Mouse (Mus musculus): Measurements from ENCODE around the gene Rnf38.

The Rnf38 gene

DNA sequence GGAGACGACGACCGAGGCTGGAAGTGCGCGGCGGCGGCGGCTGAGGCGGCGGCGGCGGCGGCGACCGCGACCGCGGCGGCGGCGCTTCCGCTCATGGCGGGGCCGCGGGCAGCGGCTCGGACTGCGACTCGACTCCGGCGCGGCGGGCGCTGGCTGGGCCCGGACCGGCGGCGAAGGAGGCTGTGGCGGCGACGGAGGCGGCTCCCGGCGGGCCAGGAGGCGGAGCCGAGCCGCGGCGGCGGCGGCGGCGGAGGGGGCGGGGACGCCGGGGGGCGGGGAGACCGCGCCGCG is at the start of gene Rnf38:
Gene Rnf38, minus strand, starts transcription at position 77 of the 291 bp plus-strand sequence.
- no peak for DNase-seq (ENCODE audit: low spot score)

DNA sequence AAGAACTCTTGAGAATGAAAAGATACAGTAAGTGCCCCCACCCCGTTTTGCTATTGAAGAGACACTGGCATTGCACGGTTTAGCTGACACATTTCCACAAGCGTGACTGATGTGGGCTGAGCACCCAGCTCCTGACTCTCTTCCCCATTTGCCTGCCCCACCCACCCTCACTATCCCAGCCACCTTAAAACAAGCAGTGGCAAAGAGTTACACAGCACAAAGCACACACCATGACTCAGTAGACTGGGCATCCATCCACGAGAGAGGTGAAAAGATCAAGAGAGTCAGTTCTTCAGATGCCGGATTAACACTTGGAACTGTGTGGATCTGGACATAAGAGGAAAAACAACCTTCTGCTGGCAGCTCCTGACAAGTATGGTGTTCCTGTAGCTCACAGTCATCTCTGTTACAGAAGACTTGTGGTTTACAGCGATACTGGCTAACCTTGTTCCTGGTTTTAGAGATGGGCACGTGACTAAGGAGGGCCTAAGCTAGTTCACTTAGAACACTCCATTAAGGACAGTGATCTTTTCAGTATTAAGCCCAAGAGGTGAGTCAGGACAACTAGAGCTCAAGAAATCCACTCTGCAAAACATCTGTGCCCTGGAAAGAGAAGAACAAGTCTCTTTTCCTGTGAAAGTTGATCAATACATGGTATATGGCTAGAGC is 48.1 kb upstream of the Rnf38 start:
- DNase-seq (ENCODE audit: low spot score), result peak; percentile 52

DNA sequence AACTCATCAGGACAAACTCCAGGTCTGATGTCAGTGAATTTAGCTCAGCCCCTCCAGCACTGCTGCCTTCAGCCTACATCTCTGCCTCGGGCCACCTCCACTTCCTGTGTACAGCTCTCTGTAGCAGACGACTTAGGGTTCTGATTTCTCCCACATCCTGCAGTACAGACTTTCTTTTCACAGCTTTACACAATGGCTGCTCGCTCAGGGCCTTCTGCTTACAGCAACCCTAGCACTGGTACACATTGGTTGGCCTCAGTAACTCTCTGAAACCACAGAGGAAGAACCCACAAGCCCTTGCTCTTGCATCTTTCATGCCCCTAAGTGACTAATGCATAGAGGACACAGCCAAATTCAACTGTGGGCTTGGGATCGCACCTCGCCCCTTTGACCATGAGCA is 37.5 kb upstream of the Rnf38 start:
- no peak for DNase-seq (ENCODE audit: low spot score)

DNA sequence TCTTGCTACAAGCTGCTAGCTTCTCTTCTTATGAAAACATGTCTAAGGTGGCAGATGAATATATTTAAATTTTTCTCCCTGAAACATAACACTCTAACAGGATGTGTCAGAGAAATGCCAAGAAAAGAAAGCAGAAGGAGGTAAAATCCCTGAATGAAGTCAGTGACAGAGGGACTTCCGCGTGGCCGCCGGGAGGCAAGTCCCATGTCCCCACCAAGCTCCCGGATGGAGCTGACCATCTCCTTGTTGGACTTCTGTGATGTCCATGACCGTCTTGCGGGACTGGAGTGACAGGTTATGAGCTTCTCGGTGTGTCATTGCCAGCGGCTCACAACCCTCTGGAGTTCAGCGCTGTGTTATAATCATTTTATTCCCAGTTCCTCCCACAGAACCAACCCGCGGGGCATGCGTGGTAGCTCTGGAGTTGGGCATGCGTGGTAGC is 35.8 kb upstream of the Rnf38 start:
- no peak for DNase-seq (ENCODE audit: low spot score)

DNA sequence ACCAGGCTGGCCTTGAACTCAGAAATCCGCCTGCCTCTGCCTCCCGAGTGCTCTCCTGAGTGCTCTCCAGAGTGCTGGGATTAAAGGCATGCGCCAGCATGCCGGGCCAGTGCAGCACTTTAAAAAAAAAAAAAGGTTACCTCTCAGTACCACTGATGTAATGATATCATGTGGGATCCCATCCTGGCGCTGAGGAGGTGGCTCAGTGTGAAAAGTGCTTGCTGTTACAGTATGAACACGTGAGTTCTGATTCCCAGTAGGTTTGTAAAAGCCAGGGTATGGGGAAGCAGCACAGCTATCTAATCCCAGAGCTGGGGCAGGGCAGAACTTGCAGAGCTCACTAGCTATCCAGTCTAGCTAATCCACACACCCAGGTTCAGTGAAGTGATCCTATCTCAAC is 33.8 kb upstream of the Rnf38 start:
- DNase-seq (ENCODE audit: low spot score), result no peak

DNA sequence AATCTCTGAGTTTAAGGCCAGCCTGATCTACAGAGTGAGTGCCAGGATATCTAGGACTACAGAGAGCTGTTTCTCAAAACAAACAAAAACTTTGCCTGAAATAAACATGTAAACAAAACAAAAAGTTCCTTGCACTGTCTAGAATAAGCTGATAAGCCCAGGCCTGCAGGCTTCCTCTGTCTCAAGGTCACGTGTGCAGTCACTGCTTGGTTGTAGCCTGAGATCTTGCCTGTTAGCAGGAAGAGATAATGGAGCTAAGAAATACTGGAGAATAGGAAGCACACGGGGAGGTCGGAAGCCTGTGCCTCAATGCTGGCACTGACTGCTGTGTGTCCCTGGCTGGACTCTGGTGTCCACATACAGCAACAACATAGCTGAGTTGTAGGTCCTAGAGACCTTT is 31.9 kb upstream of the Rnf38 start:
- DNase-seq (ENCODE audit: low spot score), result no peak

DNA sequence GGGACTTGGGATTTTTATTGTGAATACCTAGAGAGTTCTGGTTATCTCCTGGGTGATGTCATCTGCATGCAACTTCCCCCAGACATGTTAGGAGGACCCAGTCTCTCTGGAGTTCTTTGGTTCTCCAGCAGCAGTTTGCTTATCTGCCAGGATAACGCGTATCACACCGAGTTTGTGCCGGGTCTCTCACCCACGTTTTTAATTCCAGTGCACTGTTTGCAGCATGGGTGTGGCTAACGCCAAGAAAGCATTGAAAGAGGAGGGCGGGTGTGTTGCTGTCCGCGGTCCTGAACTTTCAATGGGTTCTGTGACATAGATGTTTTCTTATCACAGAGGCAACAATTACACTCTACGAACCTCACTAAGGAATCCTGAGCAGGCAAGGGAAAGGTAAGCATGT is 26.7 kb upstream of the Rnf38 start:
- peak; percentile 73 for DNase-seq (ENCODE audit: low spot score)

DNA sequence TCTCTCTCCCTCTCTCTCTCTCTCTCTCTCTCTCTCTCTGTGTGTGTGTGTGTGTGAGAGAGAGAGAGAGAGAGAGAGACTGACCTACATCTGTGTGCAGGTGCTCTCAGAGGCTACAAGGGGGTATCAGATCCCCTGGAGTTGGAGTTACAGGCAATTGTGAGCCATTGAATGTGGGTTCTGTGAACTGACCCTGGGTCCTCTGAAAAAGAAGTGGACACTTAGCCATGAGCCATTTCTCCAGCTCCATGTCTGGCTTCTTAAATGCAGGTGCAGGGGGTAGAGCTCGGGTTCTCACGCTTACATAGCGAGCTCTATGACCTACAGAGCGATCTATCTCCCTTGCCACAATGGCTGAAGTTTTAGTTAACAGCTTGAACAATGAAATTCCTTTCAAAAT is 25.5 kb upstream of the Rnf38 start:
- DNase-seq (ENCODE audit: low spot score), result no peak

DNA sequence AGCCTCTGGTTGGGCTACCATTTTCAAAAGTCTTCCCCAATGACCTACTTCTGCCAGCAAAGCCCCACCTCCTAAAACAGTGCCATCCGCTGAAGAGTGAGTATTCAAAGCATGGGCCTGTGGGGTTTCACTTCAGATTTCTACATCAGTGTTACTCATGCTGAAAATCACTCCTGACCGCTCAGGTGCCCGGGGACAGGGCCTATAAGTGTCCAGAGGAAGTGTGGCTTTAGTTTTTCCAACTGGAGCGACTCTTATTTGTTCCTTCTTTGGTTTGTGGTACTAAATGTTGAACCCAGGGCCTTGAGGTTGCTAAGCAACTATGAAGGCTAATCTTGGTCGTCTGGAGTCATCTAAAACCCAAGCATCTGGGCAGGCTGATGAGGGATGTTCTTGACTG is 21.0 kb upstream of the Rnf38 start:
- DNase-seq (ENCODE audit: low spot score), result no peak

DNA sequence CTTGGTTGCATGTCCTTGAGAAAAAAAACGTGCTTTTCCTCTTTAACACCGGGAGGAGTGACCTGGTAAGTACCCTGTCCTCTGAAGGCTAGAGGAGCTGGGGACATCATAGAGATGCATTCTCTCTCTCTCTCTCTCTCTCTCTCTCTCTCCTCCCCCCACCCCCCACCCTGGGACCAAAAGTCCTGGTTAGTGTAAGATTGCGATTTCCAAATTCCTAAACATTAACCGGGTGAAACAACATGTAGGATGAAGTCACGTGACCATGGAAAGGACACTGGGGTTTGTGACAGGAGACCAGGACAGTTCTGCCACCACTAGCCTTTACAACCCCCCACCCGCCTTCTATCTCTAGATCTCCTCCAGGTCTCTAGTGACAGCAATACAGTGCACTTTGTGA is 19.6 kb upstream of the Rnf38 start:
- DNase-seq (ENCODE audit: low spot score), result no peak

DNA sequence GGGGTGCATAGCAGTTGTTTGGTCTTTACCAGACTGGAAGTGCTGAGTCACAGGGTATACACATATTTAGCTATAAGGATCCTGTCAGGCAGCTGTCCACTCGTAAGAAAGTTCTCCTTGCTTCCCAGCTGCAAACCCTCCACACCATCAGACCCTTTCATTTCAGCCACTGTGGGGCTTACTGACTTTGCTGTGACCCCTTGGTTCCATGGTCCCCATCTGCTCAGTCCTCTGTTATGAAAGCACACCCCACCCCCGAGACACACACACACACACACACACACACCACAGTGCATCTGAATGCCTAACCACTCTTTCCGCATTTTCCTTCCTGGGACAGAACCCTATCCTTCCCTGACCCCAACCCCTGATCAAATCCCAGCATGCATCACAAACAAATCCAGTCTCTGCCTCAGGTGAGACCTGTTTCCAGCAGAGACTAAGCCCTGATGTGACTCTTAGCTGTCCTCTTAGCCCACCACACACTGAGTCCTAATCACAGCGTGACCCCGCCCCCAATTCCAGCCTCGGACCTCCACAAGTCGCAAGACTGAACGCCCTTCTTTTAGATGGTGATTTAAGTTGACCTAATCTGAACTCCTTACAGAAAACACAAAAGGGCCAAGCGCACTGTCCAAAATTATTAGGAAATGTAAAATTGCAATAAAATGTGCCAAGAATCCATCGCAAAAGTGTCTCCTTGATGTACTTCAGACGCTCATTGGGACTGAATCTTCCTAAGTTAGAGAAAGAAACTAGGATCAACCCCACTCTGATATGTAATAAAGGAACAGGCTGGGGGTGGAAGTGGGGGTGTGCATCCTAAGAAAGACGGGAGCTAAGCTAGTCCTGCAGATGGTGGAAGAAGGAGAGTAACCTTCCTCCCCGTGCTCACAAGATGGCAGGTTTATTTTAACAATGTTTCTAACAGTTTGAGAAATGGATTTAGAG is 18.7 kb upstream of the Rnf38 start:
- no peak for DNase-seq (ENCODE audit: low spot score)

DNA sequence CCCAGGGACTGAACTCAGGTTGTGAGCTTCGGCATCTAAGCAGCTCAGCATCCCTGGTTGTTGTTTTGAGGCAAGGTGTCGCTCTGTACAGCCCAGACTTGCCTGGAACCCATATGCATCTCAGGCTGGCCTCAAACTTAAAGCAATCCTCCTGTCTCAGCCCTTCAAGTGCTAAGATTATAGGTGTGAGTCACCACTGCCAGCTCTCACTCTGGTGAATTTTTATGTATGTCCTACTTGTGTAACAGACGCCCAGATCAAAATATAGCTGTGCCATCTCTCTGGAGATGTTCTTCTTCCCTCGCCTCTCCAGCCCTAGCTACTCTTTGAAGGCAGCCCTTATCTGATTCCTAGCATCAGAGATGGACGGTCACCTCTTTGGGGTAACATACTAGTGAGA is 17.9 kb upstream of the Rnf38 start:
- no peak for DNase-seq (ENCODE audit: low spot score)

DNA sequence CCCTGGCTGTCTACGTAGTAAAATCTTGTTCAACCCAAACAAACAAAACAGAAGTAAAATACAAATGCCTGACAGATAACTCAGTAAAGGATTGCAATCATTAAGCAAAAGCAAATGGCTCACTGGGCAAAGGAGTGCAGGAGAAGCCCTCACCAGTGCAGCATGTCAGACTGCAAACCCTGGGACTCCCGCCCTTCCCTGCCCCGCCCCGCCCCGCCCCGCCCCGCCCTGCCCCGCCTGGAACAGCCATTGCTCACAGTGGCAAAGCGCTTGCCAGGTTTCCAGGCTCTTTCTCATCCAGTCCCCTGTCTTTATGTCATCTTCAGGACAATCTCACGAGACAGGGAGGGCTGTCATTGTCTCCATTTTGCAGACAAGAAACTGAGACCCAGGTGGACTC is 16.1 kb upstream of the Rnf38 start:
- DNase-seq (ENCODE audit: low spot score), result no peak

DNA sequence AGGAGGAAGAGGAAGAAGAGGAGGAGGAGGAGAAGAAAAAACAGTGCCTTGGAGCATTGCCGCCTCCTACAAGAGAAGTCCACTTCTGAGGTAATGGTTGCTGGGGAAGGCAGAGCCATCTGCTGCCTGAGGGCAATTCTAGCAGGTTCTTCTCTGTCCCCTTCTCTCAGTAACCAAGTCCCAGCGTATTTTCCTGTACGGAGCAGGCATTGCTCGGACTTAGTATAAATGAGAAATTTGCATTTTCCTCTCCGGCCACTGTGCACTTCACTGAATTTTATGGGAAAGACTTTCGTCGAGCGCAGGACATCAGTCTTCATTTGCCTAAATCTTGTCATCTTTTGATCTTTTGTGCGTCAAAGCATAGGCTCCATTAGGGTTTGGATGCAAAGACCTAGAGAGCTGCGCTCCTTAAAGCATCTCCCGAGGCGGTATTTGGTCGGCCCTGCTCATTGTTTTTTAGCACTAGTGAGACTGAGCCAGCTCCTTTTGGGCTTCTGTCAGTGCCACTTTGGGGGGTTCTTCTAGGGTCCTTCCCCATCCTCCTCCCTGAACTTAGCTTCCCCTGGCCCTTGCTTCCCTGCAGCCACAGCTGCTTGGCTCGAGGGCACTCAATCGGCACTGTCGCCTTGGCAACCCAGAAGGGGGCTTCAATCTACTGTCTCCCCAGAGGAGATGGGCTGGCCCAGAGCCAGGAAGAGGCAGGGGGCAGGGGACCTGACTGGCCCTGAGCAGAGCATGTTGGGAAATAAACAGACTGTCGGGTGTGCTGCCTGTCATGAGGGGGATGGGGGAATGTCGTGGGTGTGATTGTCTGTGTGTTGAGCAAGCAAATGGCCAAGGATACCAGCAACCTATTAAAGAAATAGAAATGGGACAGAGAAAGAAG is 13.7 kb upstream of the Rnf38 start:
- DNase-seq (ENCODE audit: low spot score), result no peak

DNA sequence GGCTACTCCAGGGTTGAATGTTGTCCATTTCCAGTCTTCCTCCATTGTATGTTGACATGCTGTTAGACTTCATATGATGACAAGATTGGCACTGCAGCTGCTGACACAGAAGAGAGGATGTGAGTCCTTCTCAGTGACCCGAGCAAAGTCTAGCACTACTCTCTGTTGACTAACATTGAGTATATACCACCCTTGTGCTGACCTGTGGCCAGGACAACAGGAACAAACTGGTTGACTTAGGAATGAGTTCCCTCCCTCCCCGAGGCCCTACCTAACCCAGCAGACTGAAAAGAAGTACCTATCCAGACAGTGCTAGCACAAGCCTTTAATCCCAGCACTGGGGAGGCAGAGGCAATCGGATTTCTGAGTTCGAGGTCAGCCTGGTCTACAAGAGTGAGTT is 12.7 kb upstream of the Rnf38 start:
- DNase-seq (ENCODE audit: low spot score), result no peak

DNA sequence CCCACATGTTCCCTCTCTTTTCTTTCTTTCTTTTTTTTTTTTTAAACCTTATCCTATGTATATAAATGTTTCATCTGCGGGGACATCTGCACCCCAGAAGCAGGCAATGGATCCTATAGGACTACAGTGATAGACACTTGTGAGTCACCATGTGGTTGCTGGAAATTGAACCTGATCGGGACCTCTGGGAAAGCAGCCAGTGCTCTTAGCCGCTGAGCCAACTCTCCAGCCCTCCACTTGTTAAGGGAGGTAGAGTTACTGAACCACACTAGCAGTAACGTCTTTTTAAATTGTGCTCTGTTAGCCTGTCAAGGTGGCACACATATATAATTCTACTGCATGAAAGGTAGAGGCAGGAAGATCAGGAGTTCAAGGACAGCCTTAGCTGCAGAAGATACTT is 8.0 kb upstream of the Rnf38 start:
- no peak for DNase-seq (ENCODE audit: low spot score)

DNA sequence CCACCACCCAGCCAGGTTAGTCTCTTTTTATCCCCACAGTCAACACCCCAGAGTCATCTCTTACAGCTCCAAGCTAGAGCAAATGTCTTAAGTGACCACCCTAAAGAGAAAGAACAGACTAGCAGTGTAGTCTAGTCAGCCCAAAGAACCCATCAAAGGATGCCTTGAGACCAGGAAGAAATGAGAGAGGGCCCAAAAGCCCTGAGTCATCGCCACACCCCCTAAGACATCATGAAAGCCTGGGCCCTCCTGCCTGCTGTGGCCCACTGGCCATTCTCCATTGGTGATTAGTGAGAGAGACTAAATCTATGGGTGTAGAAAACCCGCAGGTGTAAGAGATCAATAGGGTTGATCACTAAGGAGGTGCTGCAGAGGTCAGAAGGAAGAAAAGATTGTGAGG is 2.4 kb upstream of the Rnf38 start:
- DNase-seq (ENCODE audit: low spot score), result no peak

DNA sequence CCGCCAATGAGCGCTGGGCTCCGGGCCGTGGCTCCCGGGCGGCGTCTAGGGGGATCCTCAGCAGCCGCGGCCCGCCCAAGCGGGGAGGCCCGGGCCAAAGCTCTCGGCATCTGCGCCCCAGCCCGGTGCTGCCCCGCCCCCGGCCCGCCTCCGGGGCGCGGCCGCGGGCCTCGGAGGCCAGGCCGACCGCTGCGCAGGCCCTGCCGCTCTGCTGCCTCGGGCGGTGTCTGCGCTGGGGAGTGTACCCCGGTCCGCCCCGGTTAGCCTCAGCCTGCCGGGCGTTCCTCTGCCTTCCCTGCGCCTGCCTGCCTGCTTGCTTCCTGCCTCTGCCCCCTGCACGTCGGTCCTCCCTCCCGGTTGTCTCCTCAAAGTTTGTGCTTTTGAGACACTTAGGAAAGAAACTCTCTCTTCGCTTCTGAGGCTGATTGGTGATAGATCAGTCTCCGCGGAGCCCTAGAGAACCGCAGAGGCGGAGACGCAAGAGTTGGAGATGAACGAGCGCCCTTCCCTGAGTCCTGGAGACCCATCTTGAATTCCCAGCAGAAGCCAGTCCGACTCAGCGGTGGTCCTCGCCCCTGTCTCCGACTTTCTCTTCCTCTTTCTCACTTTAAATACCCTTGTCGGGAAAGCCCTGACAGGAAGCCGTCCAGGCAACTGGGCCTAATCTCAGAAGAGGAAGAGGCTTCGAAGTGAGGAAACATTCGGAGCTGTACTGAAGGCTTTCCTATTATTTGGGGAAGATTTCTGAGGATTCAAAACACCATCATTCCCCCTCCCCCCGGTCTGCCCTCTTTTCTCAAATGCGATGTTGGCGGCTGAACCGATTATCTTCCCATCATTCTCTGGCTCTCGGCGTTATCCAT is 646 bp upstream of the Rnf38 start:
- peak; percentile 83 for DNase-seq (ENCODE audit: low spot score)

DNA sequence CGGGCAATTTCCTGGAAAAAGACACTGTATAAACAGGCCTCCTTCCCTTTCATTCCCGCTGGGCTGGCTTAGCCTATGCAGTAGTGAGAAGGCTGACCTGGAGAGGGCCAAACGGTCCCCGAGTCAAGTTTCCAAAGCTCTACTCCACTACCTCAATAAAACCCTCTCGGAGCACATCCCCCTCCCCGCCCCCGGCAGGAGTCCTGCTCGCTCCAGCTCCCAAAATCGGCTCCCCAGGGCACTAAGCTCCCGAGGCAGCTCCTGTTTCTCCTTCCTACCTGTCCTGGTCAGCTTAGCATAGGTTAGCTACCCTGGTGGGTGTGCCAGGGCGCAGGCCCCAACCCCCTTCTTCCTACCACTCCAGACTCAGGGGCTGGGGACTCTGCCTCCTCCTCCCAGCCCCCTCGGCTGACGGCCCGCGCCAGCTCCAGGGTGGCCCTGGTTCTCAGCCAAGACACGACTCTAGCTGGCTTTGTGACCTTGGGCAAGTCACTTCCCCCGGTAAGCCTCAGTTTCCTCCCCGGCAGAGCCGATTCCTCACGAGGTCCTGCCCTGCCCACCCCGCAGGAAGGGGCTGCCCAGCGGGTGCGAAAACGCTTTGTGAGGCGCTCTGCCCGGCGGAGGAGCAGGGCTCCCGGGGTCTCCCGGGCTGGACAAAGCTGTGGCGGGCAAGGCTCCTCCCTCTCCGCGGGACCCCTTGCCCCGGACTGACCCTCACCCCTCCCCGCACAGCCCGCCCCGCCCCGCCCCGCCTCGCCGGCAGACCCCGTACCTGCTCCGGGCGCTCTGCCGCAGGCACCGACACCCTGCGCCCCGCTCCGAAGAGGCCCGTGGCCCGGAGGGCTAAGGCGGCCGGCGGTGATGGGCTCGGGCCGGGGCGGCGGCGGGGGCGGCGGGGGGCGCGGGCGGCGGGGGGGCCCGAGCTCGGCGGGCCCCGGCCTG is 547 bp downstream of the Rnf38 start:
- DNase-seq (ENCODE audit: low spot score), result peak; percentile 63

DNA sequence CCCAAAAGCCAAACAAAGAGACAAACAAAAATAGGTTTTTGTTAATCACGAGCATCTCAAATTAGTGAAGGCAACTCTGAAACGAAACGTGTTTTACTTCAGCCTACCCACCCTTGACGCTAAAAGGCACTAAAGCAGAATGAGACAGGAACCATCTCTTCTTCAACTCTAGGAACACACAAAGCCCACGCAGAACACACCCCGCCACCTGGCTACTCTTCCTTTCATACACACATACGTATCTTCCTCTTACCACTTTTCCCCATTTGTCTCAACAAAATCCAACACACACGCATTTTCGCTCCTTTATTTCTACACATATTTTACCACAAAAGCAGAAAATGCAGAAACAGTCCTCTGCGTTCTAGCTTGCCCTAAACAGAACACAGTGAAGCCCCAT is 8.5 kb downstream of the Rnf38 start:
- no peak for DNase-seq (ENCODE audit: low spot score)

DNA sequence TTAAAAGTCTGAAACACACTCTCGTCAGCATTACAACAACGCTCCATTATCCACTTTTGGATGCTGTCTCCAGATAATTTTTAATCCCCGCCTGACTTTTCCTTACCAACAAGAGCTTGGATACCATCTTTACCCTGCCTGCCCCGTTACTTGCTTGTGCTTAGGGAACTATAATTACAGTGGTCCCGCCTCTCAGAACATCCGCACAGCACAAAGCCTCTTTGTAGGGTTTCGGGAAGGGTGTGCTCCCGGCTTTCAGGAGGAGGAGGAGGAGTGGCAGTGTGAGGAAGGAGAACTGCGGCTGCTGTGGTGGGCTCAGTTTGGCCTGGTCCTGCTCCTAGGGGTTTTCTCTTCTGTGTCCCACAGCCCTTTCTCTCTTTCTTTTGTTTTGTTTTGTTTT is 9.4 kb downstream of the Rnf38 start:
- no peak for DNase-seq (ENCODE audit: low spot score)
